Comparison of ENCODE assay signal across 16 mouse cellular contexts in the genomic region with DNA sequence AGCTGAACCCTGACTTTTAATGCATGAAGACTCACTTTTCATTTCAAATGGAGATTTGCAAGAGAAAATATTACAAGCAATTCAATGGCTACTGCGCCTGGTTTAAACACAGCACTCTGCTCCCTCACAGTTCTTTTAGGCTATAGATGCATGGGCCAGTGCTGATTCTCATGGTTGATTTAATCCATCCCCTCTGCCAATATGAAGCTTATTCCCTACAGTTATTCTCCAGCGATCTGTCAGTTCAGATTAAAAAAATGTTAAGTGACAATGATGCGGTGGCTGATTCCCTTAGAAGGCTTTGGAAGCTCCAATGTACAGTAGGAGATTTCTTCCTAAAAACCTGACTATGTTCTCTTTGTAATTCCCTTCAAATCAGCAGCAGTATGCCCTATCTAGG.
"Had no signal": no experiment of that assay in that cellular context is flagged by ENCODE, and none has a peak within 500 bp of the region (broad histone marks: within the 10 kb centered on the region; RNA-seq: fewer than 3 reads in every experiment).

No protein-coding gene starts in this region.

- H3K9ac ChIP-seq: liver, embryonic 13.5 days; midbrain, embryonic 15.5 days; neural tube, embryonic 13.5 days had no signal

- DNase-seq: kidney, adult 2 months; kidney, postnatal 25 days; layer of hippocampus, adult 9-11 months; liver, embryonic 13.5 days; lung, adult 2 months; lung, postnatal 14 days; lung, postnatal 4 days; thymus, adult 18-20 months; thymus, postnatal 4 days had no signal

- H3K36me3 ChIP-seq: liver, embryonic 13.5 days; midbrain, embryonic 15.5 days; neural tube, embryonic 13.5 days had no signal

- H3K4me1 ChIP-seq: liver, embryonic 13.5 days; midbrain, embryonic 15.5 days; neural tube, embryonic 13.5 days had no signal

- H3K27me3 ChIP-seq: liver, embryonic 13.5 days; midbrain, embryonic 15.5 days; neural tube, embryonic 13.5 days had no signal

- H3K9me3 ChIP-seq: liver, embryonic 13.5 days; midbrain, embryonic 15.5 days; neural tube, embryonic 13.5 days had no signal

- ATAC-seq: intestine, postnatal 0 days; midbrain, embryonic 15.5 days had no signal

- H3K4me3 ChIP-seq: layer of hippocampus, adult 2 months; liver, embryonic 13.5 days; midbrain, embryonic 15.5 days; myocyte; neural tube, embryonic 13.5 days had no signal

- H3K27ac ChIP-seq: kidney, postnatal 0 days; layer of hippocampus, adult 2 months; liver, embryonic 13.5 days; midbrain, embryonic 15.5 days; neural tube, embryonic 13.5 days had no signal

- H3K4me2 ChIP-seq: liver, embryonic 13.5 days; midbrain, embryonic 11.5 days; midbrain, embryonic 15.5 days; neural tube, embryonic 13.5 days had no signal
